Mouse (Mus musculus): ENCODE data around the gene Wasl. TPM values are rescaled to one million over a fixed set of nuclear protein-coding genes. Genes with fewer than 3 reads are reported as not detected.
A peak's percentile ranks its signal among the peaks of the same experiment; 100 is the strongest.

The Wasl gene
- total RNA-seq, 2 experiments from 2014 or later = 26.5 to 26.9 TPM

GRCm38 (mm10) chr6:24645346-24646053 lies 19.3 kb downstream of the Wasl start:
- no peak for DNase-seq

- no peak for DNase-seq
These were observed 21.8 kb downstream of the Wasl start for GRCm38 (mm10) chr6:24642960-24643359.

GRCm38 (mm10) chr6:24642161-24642560 lies 22.6 kb downstream of the Wasl start:
- DNase-seq = no peak

GRCm38 (mm10) chr6:24641286-24641685 lies 23.5 kb downstream of the Wasl start:
- no peak for DNase-seq

GRCm38 (mm10) chr6:24635814-24636213 lies 29.0 kb downstream of the Wasl start:
- DNase-seq = no peak

- no peak for DNase-seq
These were observed 30.7 kb downstream of the Wasl start for GRCm38 (mm10) chr6:24634065-24634464.

GRCm38 (mm10) chr6:24632061-24632460 lies 32.7 kb downstream of the Wasl start:
- DNase-seq = no peak

- no peak for DNase-seq
These were observed 36.3 kb downstream of the Wasl start for GRCm38 (mm10) chr6:24628499-24628898.

GRCm38 (mm10) chr6:24627586-24628030 lies 37.2 kb downstream of the Wasl start:
- DNase-seq = peak; percentile 54 to 83

GRCm38 (mm10) chr6:24622098-24622497 lies 42.7 kb downstream of the Wasl start:
- no peak for DNase-seq

GRCm38 (mm10) chr6:24620936-24621335 lies 43.9 kb downstream of the Wasl start:
- no peak for DNase-seq

GRCm38 (mm10) chr6:24619285-24620045 lies 45.3 kb downstream of the Wasl start:
- no peak for DNase-seq

- no peak for DNase-seq
These were observed 48.1 kb downstream of the Wasl start for GRCm38 (mm10) chr6:24616746-24617145.

- DNase-seq = no peak
These were observed 50.9 kb downstream of the Wasl start for GRCm38 (mm10) chr6:24613918-24614317.

GRCm38 (mm10) chr6:24613346-24613745 lies 51.5 kb downstream of the Wasl start:
- DNase-seq = no peak

- DNase-seq = peak; percentile 78
These were observed 52.6 kb downstream of the Wasl start for GRCm38 (mm10) chr6:24612074-24612755.

- DNase-seq = no peak
These were observed 54.5 kb downstream of the Wasl start for GRCm38 (mm10) chr6:24610358-24610757.

- no peak for DNase-seq
These were observed 55.3 kb downstream of the Wasl start for GRCm38 (mm10) chr6:24609531-24609930.

- no peak for DNase-seq
These were observed 56.1 kb downstream of the Wasl start for GRCm38 (mm10) chr6:24608682-24609081.

- no peak for DNase-seq
These were observed 56.7 kb downstream of the Wasl start for GRCm38 (mm10) chr6:24608129-24608528.

- no peak for DNase-seq
These were observed 57.3 kb downstream of the Wasl start for GRCm38 (mm10) chr6:24607531-24607930.

- no peak for DNase-seq
These were observed 58.3 kb downstream of the Wasl start for GRCm38 (mm10) chr6:24606512-24606911.

GRCm38 (mm10) chr6:24605631-24606030 lies 59.2 kb downstream of the Wasl start:
- DNase-seq = no peak

Data from heart, adult 18-20 months (tissue).